Mouse (Mus musculus) ovary, postnatal 36 days (tissue): ENCODE measurements around the gene Nabp2.

Experiments
- DNase-seq: peaks from one replicate; pipeline ENCODE4 v3.0.0; 2022; ENCODE audit warnings: low spot score, mixed read lengths

Nabp2 gene

DNA sequence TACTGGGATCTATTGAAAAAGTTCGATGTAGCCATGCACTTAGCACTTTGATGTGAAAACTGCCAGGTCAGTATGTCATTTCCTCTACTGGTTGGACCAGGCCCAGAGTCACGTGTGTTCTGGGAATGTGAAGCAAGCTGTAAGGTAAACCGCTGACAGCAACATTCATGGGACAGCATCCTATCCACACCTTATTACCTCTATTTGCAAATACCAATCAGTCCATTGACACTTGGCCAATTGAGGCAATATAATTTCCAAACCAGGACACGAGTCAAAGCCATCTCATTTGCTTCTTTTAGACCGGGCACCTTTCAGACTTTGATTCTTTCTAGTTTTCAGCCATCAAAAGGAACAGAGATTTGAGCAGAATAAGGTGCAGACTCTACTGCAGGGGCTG is 17.8 kb upstream of the Nabp2 start:
- DNase-seq: no peak

DNA sequence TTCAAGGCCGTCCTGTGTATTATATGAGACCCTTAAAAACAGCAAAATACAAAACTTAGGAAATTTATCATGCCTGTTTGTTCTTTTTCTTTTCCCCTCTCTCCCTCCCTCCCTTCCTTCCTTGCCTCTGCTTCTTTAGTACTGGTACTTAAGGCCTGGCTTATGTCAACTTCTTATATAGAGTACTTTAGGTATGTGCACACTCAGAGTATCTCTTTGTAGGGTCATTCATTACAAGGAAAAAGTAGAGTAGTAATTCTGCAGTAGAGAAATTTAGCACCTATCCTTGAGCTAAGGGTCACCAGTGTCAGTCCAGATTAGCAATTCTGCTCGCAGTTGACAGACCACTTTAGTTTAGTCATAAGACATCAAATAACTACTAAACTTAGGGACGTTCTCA is 14.0 kb upstream of the Nabp2 start:
- DNase-seq: no peak

- DNase-seq: no peak
Measured at GRCm38 (mm10) chr10:128424604-128425003, 13.3 kb upstream of the Nabp2 start.

- no peak for DNase-seq
Measured at GRCm38 (mm10) chr10:128422426-128422825, 11.1 kb upstream of the Nabp2 start.

DNA sequence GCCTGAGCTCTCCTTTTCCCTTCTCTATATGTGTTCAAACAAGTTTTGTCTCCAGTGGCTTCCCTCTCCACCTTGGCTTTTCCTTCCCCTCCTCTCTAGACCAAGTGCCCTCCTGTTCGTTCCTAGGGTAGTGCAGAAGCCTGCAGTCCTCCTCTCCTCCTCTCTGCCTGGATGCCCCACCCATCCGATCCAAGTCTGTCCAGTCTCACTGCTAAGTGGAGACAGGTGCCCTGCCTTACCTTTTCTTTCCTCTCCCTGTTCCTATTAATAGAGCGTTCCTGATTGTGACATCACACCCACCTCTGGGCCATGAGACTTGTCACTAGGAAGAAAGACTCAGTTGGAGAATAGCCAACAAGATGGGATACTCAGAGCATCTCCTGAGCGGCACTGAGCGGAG is 3.6 kb upstream of the Nabp2 start:
- no peak for DNase-seq

GRCm38 (mm10) chr10:128413076-128413475 is 1.8 kb upstream of the Nabp2 start:
- no peak for DNase-seq

GRCm38 (mm10) chr10:128412558-128412957 is 1.3 kb upstream of the Nabp2 start:
- DNase-seq: no peak

DNA sequence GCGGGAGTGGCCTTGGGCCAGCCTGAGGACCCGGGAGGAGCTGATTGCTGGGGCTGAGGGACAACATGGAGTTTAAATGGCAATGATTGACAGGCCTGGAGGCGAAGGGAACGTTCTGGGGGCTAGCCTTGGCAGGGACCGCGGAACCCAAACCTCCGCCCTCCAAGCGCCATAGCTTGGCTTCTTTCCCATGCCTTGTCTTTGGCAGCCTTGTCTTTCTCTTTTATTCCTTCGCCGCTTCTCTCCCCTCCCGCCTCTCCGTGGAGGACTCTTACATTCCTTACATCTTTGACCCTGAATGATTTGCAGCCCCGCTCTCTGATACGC is 726 bp upstream of the Nabp2 start:
- peak; percentile 52 for DNase-seq

GRCm38 (mm10) chr10:128410560-128410845 is 789 bp downstream of the Nabp2 start:
- DNase-seq: no peak

DNA sequence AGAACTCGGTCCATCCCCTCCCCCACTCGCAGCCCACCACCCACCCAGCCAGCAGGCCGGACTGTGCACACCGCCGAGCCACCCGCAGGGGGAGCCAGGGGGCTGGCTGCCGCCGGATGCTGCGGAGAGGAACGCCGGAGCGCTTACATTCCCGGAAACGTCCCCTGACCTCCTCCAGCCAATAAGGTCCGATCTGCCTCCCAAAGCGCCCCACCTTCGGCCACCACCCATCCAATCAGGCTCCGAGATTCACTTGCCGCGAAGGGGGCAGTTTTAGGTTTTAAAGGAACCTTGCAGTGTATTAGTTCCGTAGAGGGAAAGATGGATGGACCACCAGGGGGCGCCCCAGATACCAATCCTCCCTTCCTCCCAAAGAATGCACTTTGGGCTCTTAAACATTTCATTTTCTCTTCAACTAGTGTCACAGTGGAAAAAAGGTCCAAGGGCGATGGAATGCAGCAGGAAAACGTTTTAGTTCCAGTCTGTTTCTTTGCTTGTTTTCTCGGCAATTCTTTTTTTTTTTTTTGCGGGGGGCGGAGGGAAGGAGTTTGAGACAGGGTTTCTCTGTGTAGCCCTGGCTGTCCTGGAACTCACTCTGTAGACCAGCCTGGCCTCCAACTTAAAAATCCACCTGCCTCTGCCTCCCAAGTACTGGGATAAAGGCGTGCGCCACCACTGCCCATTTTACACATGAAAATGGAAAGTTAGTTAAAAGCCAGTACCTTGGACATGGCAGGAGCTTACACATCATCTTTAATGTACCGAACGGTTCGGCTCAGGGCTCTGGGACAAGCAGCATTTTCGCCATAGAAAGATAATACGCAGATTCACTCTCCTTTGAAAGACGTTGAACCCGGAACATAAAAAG is 1.4 kb downstream of the Nabp2 start:
- DNase-seq: peak; percentile 95

DNA sequence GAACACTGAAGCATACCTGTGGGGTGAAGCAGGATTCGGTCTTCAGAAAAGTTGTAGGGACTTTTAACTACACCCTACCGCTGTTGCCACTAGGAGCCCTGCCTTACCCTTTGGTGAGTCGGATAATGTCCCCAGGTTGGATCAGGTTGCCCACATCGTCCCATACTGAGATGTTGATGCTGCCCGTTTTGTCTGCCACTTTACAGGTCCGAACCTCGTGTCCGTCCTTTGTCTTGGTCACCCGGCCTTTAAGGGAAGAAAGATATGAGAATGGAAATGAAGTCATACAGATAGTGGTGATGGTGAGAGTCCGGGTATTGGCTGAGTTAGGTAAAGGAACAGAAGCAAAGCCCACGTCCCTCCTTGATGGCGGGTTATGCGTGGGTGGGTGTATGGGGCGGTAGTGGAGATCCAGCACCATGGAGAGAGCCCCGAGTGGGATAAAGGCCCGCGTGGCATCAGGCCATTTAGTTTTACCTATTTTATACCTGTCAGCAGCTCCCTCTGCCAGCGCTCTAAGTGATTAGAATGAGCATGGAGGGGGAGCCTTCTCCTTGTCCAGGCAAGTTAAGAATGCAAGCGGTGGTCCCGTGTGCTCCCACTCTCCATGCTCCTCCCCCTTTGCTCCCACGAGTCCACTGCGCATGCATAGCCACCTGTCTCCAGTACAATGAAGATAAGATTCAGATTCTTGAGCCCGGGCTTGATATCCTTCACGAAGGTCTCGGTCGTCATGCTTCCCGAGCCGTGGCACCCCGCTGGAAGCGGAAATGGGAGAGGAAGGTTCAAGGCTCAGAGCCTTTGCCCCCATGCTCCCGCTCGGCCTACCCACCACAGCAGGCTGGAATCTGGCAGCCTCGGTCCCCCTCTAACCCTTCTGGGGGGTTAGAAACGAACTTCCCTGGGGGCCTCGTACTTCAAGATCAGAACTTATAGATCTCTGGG is 2.4 kb downstream of the Nabp2 start:
- peak; percentile 42 for DNase-seq

GRCm38 (mm10) chr10:128403931-128404330 is 7.4 kb downstream of the Nabp2 start:
- DNase-seq: no peak

DNA sequence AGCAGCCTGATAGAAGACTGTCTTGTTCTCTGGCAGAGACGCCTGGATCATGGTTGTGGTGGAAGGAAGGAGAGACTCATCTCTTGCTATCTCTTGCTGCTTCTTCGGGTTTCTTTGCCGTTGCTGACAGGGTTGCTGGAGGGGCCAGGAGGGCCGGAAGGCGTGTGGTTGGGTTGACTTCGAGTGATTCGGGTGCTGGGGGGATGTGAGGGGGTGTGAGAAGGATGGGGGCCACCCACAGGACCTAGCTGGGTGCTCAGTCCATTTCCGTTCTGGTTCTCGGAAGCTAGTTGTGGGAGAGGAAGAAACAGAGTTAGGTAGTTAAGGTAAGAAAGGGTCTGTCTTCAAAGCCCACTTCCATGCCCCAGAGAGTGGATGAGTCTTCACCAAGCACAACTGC is 9.7 kb downstream of the Nabp2 start:
- no peak for DNase-seq

- DNase-seq: no peak
Measured at GRCm38 (mm10) chr10:128401056-128401455, 10.2 kb downstream of the Nabp2 start, which contains the start of gene Slc39a5. TSS of gene Slc39a5 (minus strand) at chr10:128401229.

DNA sequence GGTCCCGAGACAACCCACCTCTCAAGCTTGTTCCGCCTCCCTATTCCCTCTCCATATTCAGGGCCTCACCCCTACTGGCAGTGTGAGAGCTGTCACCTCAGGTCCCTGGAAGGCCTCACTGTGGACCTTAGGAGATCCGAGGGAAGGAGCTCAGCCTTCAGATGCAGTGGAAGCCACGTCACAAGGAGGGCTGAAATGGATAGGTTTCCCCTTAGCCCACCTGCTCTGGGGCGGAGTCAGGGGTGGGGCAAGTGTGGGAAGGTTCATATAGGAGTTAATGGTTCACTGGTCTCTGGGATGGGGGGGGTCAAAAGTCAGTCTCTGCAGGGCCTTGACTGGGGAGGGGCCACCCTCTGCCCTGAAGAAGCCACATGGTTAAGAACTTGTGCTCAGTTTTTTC is 11.0 kb downstream of the Nabp2 start:
- no peak for DNase-seq

GRCm38 (mm10) chr10:128397466-128397865 is 13.8 kb downstream of the Nabp2 start:
- no peak for DNase-seq

GRCm38 (mm10) chr10:128396716-128397264 is 14.5 kb downstream of the Nabp2 start:
- no peak for DNase-seq

DNA sequence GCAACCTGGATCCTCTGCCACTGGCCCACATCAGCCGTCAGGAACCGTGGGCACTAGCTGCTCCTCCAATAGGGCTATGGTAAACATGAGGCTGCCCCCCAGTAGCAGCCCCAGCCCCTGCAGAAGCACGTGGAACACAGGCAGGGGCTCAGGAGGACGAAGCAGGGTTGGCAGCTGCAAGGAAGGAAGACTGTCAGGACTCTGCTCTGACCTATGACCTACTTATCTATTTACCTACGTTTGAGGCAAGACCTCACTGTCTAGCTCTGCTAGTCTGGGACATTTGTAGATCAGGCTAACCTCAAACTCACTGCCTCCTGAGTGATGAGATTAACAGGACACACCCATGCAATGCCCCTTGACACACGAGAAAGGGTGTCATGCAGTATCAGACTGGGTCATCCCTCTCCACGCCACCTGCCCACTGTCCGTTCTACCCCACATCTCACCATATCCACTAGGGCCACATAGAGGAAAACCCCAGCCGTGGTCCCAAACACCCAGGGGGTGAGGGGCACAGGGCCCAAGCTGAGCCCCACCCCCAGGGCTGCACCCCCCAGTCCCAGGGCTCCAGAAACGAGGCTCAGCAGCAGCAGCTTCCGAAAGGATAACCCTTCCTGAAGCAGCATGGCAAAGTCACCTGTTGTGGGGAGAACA is 15.1 kb downstream of the Nabp2 start:
- no peak for DNase-seq

GRCm38 (mm10) chr10:128391850-128392249 is 19.4 kb downstream of the Nabp2 start:
- DNase-seq: no peak

GRCm38 (mm10) chr10:128390366-128390765 is 20.9 kb downstream of the Nabp2 start:
- peak; percentile 55 for DNase-seq

- DNase-seq: peak; percentile 35
Measured at GRCm38 (mm10) chr10:128389570-128389969, 21.7 kb downstream of the Nabp2 start.

GRCm38 (mm10) chr10:128388941-128389340 is 22.4 kb downstream of the Nabp2 start:
- no peak for DNase-seq
